Mouse (Mus musculus) embryo, embryonic 10.5 days (tissue): ENCODE measurements at regions not wholly inside any gene's neighbourhood (a gene's known extent, or its start where the extent isn't known, plus 50 kb on each side); places are given as distances from the start of the nearest gene placed in this dataset.

Experiments
- DNase-seq: peaks from one replicate; pipeline ENCODE4 v3.0.0-alpha.2; 2015; ENCODE audit warnings: low spot score

DNA sequence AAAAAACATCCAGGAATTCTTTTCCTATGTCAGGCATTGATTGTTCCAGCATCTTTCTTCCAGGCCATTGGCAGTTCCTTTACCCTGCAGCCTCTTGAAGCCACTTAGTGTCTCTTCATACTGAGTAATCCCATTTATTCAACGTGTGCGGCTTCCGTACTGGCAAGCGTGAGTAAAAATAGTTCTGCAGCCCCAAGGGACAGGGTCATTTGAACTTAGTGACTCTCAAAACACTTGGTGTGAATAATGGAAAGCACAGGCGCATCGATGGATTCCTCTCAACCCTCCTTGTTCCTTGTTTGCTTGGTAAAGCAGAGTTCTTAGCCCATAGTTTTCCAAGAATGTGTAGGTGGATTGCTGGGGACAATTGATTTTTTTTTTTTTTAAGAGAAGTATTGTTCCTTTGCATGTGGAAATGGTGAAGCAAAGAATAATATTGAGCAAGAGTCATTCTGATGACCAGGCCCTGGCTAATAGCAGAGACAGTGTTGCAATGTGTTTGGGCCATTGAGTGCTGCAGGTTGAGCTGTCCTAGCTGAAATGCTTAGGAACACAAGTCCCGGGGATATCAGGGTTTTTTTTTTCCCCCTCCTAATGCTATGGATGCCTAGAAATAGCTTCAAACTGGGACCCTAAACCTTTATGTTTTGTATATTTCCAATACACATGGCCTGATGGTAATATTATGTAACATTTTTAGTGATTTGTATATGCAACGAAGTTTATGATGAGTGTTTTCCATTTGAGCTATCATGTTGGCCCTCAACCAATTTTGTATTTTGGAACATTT lies 1294.1 kb upstream of the A1bg start:
- peak; percentile 59 for DNase-seq

DNA sequence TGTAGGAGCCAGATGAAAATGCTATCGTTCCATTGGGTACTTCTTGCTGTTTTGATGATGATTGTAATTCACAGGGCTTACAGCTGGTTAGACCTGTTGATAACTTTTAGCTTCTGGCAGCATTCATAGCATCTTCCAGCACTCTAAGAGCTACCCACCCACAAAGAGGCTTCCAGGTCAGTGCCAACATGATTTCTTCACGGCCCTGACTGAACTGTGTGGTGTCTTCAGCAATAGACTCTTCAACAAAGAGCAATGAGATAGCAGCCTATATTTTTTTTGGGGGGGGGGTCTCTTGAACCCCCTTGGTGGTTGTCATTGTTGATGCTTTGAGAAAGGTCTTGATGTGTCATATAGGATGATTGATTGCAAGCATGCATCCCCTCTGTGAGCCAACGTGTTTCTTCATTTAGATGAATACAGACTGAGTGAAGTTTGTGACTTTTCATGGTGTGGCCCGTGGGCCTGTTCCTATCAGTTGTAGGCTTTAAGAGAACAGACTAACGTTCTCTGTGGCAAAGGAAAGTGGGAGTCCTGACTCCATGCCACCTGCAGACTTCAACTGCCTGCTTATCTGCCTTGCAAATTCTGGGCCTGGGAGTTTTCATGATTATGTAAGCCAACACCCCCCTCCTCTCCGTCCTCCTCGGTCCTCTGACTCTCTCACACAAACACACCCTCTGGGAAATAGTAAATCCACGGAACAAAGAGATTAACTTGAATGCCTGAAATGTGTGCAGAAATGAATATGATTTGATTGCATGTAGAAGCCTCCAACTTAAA lies 1293.0 kb upstream of the A1bg start:
- DNase-seq, result no peak

DNA sequence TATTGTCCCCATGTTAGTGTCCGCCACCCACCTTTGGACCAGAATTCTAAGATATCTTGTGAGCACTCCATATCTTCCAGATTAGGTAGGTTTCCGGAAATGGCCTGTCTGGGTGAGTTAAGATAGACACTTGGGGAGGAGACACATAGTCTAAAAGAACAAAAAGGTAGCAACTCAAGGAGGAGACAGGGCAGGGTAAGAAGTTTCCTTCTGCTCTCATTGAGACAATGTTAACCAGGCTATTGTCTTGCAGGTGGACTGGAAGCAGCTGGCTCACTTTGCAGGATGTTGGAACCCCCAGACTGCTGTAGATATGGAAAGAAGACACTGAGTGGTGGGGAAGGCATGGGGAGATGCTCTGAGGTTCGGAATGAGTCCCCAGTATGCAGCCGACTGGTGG lies 1291.5 kb upstream of the A1bg start:
- DNase-seq, result no peak

DNA sequence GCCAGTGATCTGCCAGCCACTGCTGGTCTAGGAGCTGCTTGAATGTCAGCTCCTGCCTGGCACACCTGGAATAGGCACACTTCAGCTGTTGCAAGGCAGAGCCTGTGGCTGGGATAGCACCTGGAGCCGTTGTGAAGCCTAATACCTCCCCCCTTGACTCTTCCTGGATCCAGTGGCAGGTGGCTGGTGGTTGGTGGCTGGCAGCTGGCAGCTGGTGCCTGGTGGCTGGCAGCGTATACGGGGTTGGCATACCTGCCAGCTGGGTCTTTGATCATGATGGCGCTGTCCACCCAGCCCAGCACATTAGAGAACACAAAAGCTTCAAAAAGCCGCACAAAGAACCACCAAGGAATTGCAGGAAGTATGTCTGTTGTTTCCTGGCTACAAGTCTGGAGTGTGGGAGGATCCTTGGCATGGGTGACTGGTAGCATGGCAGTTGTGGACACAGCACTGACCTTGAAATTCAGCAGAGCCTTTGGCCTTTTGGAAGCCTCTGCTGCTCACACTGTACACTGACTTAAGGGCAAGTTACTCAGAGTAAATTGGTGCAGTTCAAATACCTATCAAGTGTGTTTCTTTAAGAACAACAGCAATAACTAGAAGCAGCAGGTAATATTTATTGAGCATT lies 1289.6 kb upstream of the A1bg start:
- no peak for DNase-seq

GRCm38 (mm10) chr15:62209881-62210481 lies 1287.2 kb upstream of the A1bg start:
- DNase-seq, result no peak

GRCm38 (mm10) chr15:62209296-62209695 lies 1286.5 kb upstream of the A1bg start:
- DNase-seq, result no peak

DNA sequence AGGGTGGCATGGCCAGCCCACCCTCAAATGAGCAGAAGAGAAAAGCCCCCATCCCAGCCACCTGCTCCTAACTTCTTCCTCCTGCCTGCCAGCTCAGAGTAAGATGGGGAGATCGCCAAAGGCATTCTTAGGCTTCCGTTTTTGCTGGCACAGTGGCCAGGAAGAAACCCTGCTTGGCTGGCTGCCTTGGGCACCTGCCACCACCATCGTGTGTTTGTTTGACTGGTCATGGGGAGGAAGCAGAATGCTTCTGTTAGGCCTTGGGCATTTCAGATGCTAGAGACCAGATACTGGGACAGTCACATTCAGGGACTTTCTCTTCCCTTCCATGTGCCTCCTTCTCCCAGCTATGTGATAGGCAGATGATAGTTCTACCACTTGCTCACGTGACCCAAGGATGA lies 1283.7 kb upstream of the A1bg start:
- DNase-seq, result no peak

GRCm38 (mm10) chr15:62203951-62204905 lies 1281.4 kb upstream of the A1bg start:
- DNase-seq, result no peak

GRCm38 (mm10) chr15:62202781-62203375 lies 1280.1 kb upstream of the A1bg start:
- DNase-seq, result no peak

DNA sequence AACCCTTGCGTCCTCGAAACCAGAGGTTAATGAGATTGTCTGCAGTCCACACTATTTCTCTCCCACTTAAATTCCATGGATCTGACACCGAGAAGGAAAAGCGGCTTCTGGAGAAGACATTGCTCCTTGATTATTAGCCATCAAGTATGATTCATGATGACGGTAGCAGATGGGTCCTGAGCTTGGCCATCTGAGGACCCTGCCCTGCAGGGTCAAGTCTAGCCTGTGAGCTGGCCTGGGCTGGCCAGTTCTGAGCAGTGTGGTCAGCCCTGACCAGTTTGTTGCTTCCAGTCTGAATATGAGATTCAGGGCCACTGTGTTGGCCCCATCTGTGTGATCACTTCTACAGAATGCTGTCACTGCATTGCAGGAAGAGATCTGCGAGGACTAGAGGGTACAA lies 1275.9 kb upstream of the A1bg start:
- no peak for DNase-seq

GRCm38 (mm10) chr15:62198194-62198593 lies 1275.4 kb upstream of the A1bg start:
- DNase-seq, result no peak

- DNase-seq, result no peak
Observed at GRCm38 (mm10) chr15:62195440-62195839, 1272.6 kb upstream of the A1bg start.

DNA sequence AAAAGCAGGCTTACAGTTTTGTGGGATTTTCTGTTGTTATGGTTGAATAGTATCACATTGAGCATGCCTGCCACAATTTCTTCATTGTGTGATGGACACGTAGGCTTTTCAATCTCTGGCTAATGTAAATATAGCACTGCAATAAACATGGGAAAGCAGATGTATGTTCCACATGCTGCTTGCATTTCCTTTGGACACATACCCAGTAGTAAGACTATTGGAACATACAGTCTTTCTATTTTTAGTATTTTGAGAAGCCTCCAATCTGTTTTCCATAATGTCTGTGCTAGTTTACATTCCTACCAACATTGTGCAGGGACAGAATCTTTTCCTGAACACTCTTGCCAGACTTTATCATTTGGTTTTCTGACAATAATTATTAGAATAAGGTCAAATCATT lies 1269.9 kb upstream of the A1bg start:
- DNase-seq, result no peak

DNA sequence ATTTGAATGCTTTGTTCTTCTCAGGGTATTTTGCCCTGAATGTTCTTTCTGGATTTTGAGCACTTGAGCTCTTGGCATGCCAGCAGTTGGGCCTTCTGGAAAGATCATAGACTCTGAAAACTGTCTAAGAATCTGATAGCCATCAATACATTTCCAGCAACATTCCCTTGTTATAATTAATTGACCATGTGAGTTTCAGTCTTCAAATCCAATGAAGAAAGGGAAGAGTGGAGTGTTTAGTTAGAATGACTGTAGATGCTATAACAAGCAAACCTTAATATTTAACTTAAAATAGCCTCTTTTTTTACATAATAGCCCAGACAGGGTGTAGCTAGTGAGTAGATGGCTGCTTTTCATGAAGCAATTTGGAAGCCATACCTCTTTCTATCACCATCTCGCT lies 1268.8 kb upstream of the A1bg start:
- DNase-seq, result no peak

DNA sequence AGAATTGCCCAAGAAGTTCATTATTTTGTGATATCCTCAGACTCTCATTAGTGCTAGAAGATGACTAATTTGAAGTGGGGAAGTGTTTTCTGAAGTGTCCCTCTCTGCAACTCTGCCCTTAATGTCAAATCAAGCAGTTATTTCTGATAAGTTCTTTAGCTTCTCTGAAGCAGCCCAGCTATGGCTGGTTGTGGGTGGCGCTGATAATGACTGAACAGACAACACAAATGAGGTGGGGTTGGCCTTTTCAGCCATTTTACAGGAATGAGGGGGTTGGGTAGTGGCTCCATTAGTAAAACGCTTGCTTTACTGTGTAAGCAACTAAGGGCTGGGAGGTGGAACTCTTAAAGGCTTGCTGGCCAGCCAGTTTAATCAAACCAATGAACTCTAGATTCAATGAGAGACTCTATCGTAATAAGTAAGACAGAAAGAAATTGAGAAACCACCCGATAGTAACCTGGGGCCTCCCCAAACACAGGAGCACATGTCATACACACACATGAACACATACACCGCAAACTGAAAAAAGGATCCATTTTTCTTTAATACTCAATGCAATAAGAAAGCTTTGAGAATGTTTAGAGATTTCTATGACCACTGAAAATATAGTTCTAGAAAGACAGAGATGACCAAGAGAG lies 1268.3 kb upstream of the A1bg start:
- DNase-seq, result no peak

- DNase-seq, result no peak
Observed at GRCm38 (mm10) chr15:62190224-62190910, 1267.6 kb upstream of the A1bg start.

GRCm38 (mm10) chr15:62189565-62190181 lies 1266.9 kb upstream of the A1bg start:
- no peak for DNase-seq

DNA sequence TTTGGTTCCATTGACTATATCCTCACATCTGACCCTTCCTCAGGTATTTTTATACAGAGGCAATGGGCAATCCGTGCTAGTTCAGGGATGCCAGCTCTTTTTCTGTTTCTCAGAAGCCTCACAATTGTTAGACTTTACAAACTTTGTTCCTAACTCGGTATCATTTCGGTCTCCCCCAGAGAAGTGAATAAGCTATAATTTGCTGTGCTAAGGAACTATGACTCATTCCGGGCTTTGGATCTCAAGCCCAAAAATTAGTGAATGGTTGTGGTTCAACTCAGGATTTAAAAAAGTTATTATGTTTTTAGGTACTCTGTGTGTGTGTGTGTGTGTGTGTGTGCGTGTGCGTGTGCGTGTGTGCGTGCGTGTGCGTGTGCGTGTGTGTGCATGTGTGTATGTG lies 1263.7 kb upstream of the A1bg start:
- DNase-seq, result no peak

GRCm38 (mm10) chr15:62183803-62184202 lies 1261.0 kb upstream of the A1bg start:
- DNase-seq, result no peak
